In the genomic region with DNA sequence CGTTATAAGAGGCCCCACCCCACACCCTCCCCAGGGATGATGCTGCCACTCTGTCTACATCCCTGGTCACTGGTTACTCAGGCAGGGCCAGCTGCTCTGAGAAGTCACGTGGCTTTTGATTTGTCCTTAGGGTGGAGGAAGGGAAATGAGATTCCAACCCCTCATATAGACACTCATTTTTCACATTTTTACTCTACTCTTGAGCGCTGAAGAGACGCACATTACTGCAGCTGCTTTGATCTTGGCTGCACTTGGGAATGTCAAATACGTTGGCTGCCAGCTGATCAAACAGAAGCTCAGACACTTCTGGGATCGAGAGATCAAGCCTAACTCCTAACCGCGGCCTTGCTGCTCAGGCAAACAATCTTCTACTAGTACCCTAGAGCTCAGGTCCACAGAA, we compare ENCODE assay signal across 16 mouse cellular contexts.
A peak's percentile ranks its signal among the peaks of the same experiment; 100 is the strongest.
DNase-seq lines count a peak whose midpoint lies in the region; ATAC-seq lines count a peak whose summit lies in the region.
"Had no signal": no experiment of that assay in that cellular context is flagged by ENCODE, and none has a peak within 500 bp of the region (broad histone marks: within the 10 kb centered on the region; RNA-seq: fewer than 3 reads in every experiment).

No protein-coding gene starts in this region.

- no peaks in the 10 kb centered on the region for H3K27me3 ChIP-seq in kidney, embryonic 16.5 days (ENCODE audit: insufficient read depth, low read length)
- H3K27me3 ChIP-seq in limb, embryonic 10.5 days (ENCODE audit: low read depth, poor library complexity, severe bottlenecking) = no peaks in the 10 kb centered on the region
- no peaks in the 10 kb centered on the region for H3K27me3 ChIP-seq in lung, embryonic 16.5 days (ENCODE audit: control insufficient read depth, insufficient read depth, low read depth, low read length)
- no peaks in the 10 kb centered on the region for H3K27me3 ChIP-seq in midbrain, embryonic 15.5 days (replicated peaks)
- H3K27me3 ChIP-seq: forebrain, embryonic 15.5 days; liver, embryonic 15.5 days had no signal

- 38% methylated on average over 8 of the region's 8 CpGs for WGBS in kidney, embryonic 16.5 days
- 45% methylated on average over 8 of the region's 8 CpGs for WGBS in limb, embryonic 10.5 days
- 11% methylated on average over 8 of the region's 8 CpGs for whole genome bisulfite sequencing in lung, embryonic 16.5 days
- 47% methylated on average over 8 of the region's 8 CpGs for WGBS in midbrain, embryonic 15.5 days

- no peak overlapping the region for H3K4me2 ChIP-seq in kidney, embryonic 16.5 days (replicated peaks; ENCODE audit: low read depth, low read length)
- no peak overlapping the region for H3K4me2 ChIP-seq in lung, embryonic 16.5 days (ENCODE audit: low read depth, low read length)
- no peak overlapping the region for H3K4me2 ChIP-seq in midbrain, embryonic 15.5 days
- H3K4me2 ChIP-seq: forebrain, embryonic 15.5 days; liver, embryonic 15.5 days had no signal

- ATAC-seq in kidney, embryonic 16.5 days (ENCODE audit: low FRiP score, low TSS enrichment) = peak; percentile 40
- ATAC-seq in lung, embryonic 16.5 days (ENCODE audit: low read depth) = peak; percentile 89
- peak; percentile 37; the same call in 1 of the 2 replicates for ATAC-seq in midbrain, embryonic 15.5 days (replicated peaks)
- no peak for ATAC-seq in activated CD4-positive, CD25-positive, alpha-beta regulatory T cell, adult 4 months
- ATAC-seq: CD4-positive, CD25-positive, alpha-beta regulatory T cell, adult 4 months; forebrain, embryonic 15.5 days had no signal

- no peaks in the 10 kb centered on the region for H3K36me3 ChIP-seq in kidney, embryonic 16.5 days (ENCODE audit: insufficient read depth, low read length)
- no peaks in the 10 kb centered on the region for H3K36me3 ChIP-seq in limb, embryonic 10.5 days
- H3K36me3 ChIP-seq in lung, embryonic 16.5 days (ENCODE audit: control insufficient read depth, insufficient read depth, low read length) = no peaks in the 10 kb centered on the region
- no peaks in the 10 kb centered on the region for H3K36me3 ChIP-seq in midbrain, embryonic 15.5 days (replicated peaks)
- H3K36me3 ChIP-seq: forebrain, embryonic 15.5 days; liver, embryonic 15.5 days had no signal

- peaks cover 23% of the 10 kb centered on the region for H3K4me1 ChIP-seq in kidney, embryonic 16.5 days (ENCODE audit: insufficient read depth, low read length)
- H3K4me1 ChIP-seq in limb, embryonic 10.5 days = peaks cover 17% of the 10 kb centered on the region
- H3K4me1 ChIP-seq in lung, embryonic 16.5 days (replicated peaks; ENCODE audit: control insufficient read depth, insufficient read depth, low read length) = peaks cover 27% of the 10 kb centered on the region
- H3K4me1 ChIP-seq in midbrain, embryonic 15.5 days = no peaks in the 10 kb centered on the region
- H3K4me1 ChIP-seq: forebrain, embryonic 15.5 days; liver, embryonic 15.5 days had no signal

- no peak for DNase-seq in kidney, postnatal 25 days
- DNase-seq in limb, embryonic 10.5 days (ENCODE audit: low spot score) = no peak
- no peak for DNase-seq in retina, postnatal 1 day
- no peak for DNase-seq in urinary bladder, postnatal 36 days (ENCODE audit: low spot score in 2 of 2)
- DNase-seq: adrenal gland, postnatal 36 days; heart, adult 11 months; heart, postnatal 10 days; kidney, adult 8-10 months; thymus, adult 2 months had no signal

- H3K27ac ChIP-seq in kidney, embryonic 16.5 days (ENCODE audit: low read length) = no peak overlapping the region
- 0 out of 2 replicates have a peak overlapping the region, but pooled peaks have one; percentile 14 for H3K27ac ChIP-seq in limb, embryonic 10.5 days
- H3K27ac ChIP-seq in lung, embryonic 16.5 days (ENCODE audit: low read length) = peak overlapping the region; percentile 71
- H3K27ac ChIP-seq in midbrain, embryonic 15.5 days = no peak overlapping the region
- H3K27ac ChIP-seq: forebrain, embryonic 15.5 days; liver, embryonic 15.5 days had no signal

- no peaks in the 10 kb centered on the region for H3K9me3 ChIP-seq in kidney, embryonic 16.5 days (ENCODE audit: low read length)
- no peaks in the 10 kb centered on the region for H3K9me3 ChIP-seq in limb, embryonic 10.5 days (replicated peaks)
- no peaks in the 10 kb centered on the region for H3K9me3 ChIP-seq in lung, embryonic 16.5 days (ENCODE audit: control insufficient read depth, low read length)
- no peaks in the 10 kb centered on the region for H3K9me3 ChIP-seq in midbrain, embryonic 15.5 days
- H3K9me3 ChIP-seq: forebrain, embryonic 15.5 days; liver, embryonic 15.5 days had no signal

- H3K4me3 ChIP-seq in kidney, embryonic 16.5 days (ENCODE audit: low read length) = no peak overlapping the region
- no peak overlapping the region for H3K4me3 ChIP-seq in limb, embryonic 10.5 days
- H3K4me3 ChIP-seq in lung, embryonic 16.5 days (ENCODE audit: low read length) = no peak overlapping the region
- no peak overlapping the region for H3K4me3 ChIP-seq in midbrain, embryonic 15.5 days
- H3K4me3 ChIP-seq: forebrain, embryonic 15.5 days; liver, embryonic 15.5 days had no signal

- no peak overlapping the region; the same call in 1 of the 2 replicates for H3K9ac ChIP-seq in kidney, embryonic 16.5 days (replicated peaks; ENCODE audit: low read length)
- H3K9ac ChIP-seq in lung, embryonic 16.5 days (ENCODE audit: low read length) = no peak overlapping the region
- H3K9ac ChIP-seq in midbrain, embryonic 15.5 days = no peak overlapping the region
- H3K9ac ChIP-seq: forebrain, embryonic 15.5 days; liver, embryonic 15.5 days had no signal

Comparison
In these comparisons a context has a peak if more than half of its experiments do, and no peak if none do; other contexts are left out.
1. H3K27ac ChIP-seq: peak in limb, embryonic 10.5 days (single experiment) and lung, embryonic 16.5 days (single experiment); none in kidney, embryonic 16.5 days (single experiment) and midbrain, embryonic 15.5 days (single experiment).